Mouse (Mus musculus): ENCODE measurements around the gene Cdc42se2. TPM values are rescaled to one million over a fixed set of nuclear protein-coding genes. Genes with fewer than 3 reads are reported as not detected.

Cdc42se2 gene
- total and polyA plus RNA-seq, 3 experiments = 97.4 to 227 (median 99.1) TPM

GRCm38 (mm10) chr11:54776735-54777333 is 10.6 kb downstream of the Cdc42se2 start:
- Histone ChIP-seq H3K27ac (ENCODE audit: insufficient read depth, low read depth) (peak overlapping the region; percentile 87), H3K4me2 (ENCODE audit: insufficient read depth, low read depth, poor library complexity, severe bottlenecking) (peak overlapping the region; percentile 91), H3K4me3 (replicated peaks in 1 of 3; ENCODE audit: low read depth in 2 of 3, low read length in 2 of 3, poor library complexity in 1 of 3) (peak overlapping the region in 1 of 3 experiments; percentile 17), H3K9ac (ENCODE audit: insufficient read depth, low read depth) (peak overlapping the region; percentile 77), H3K36me3 (replicated peaks in 1 of 2; ENCODE audit: control insufficient read depth in 1 of 2, insufficient read depth in 1 of 2, low read length in 1 of 2) (peaks cover 0 to 17% of the 10 kb centered on the region in 2 experiments), H3K9me3 (replicated peaks; ENCODE audit: low read length) (no peaks in the 10 kb centered on the region), H3K27me3 (replicated peaks) (no peaks in the 10 kb centered on the region), H3K4me1 (ENCODE audit: control insufficient read depth in 1 of 2, insufficient read depth in 2 of 2) (peaks cover 19 to 95% of the 10 kb centered on the region in 2 experiments), H3K79me2 (replicated peaks; ENCODE audit: control insufficient read depth, extremely low read depth, insufficient read depth, poor library complexity, severe bottlenecking) (peaks cover 86% of the 10 kb centered on the region)
- in situ Hi-C loops (cut with MboI; ENCODE audit: low pct_ligation_motif_present, low pct_unique_long_range_greater_than_20kb, low sequenced_read_pairs) (loop anchor here (5.0 to 10.0 kb wide), 2 partner anchors 35 to 78 kb away; no protein-coding TSS in a partner anchor), dilution Hi-C loops (cut with MboI; ENCODE audit: extremely low pct_ligation_motif_present, extremely low pct_unique_long_range_greater_than_20kb, low sequenced_read_pairs) (no loop called here)
- DNase-seq (ENCODE audit: extremely low read depth) = no peak
- TF ChIP-seq BHLHE40 (IDR thresholded peaks at IDR 0.05; ENCODE audit: low read depth, low read length) = peak; percentile 55
- no peak for TF ChIP-seq ZC3H11A (IDR thresholded peaks at IDR 0.05; ENCODE audit: low read depth, low read length)
- no peak for TF ChIP-seq POLR2AphosphoS2 (IDR thresholded peaks at IDR 0.05; ENCODE audit: low read depth, low read length)
- no peak for TF ChIP-seq RAD21 (IDR thresholded peaks at IDR 0.05; ENCODE audit: low read depth, low read length)
- no peak for TF ChIP-seq IRF4 (IDR thresholded peaks at IDR 0.05; ENCODE audit: low read depth, low read length)
- no peak for TF ChIP-seq ZKSCAN1 (IDR thresholded peaks at IDR 0.05; ENCODE audit: borderline replicate concordance, low read depth, low read length)
- peak; percentile 88 for TF ChIP-seq MEF2A (IDR thresholded peaks at IDR 0.05; ENCODE audit: borderline replicate concordance, low read depth, low read length)
- TF ChIP-seq ETS1 (conservative IDR thresholded peaks at IDR 0.05; ENCODE audit: low read depth, low read length) = peak; percentile 55; the same call in 1 of the 2 replicates
- TF ChIP-seq HCFC1 (IDR thresholded peaks at IDR 0.05; ENCODE audit: low read depth, low read length) = no peak
- TF ChIP-seq SMC3 (IDR thresholded peaks at IDR 0.05; ENCODE audit: low read depth, low read length) = no peak

GRCm38 (mm10) chr11:54776367-54776701 is 11.1 kb downstream of the Cdc42se2 start:
- Histone ChIP-seq H3K36me3 (replicated peaks in 1 of 2; ENCODE audit: control insufficient read depth in 1 of 2, insufficient read depth in 1 of 2, low read length in 1 of 2) (peaks cover 0 to 16% of the 10 kb centered on the region in 2 experiments), H3K79me2 (replicated peaks; ENCODE audit: control insufficient read depth, extremely low read depth, insufficient read depth, poor library complexity, severe bottlenecking) (peaks cover 86% of the 10 kb centered on the region), H3K4me3 (replicated peaks in 1 of 3; ENCODE audit: low read depth in 2 of 3, low read length in 2 of 3, poor library complexity in 1 of 3) (peak overlapping the region in 1 of 3 experiments; percentile 17), H3K27me3 (replicated peaks) (no peaks in the 10 kb centered on the region), H3K9me3 (replicated peaks; ENCODE audit: low read length) (no peaks in the 10 kb centered on the region), H3K27ac (ENCODE audit: insufficient read depth, low read depth) (peak overlapping the region; percentile 87; the same call in 1 of the 2 replicates), H3K4me1 (ENCODE audit: control insufficient read depth in 1 of 2, insufficient read depth in 2 of 2) (peaks cover 18 to 95% of the 10 kb centered on the region in 2 experiments), H3K4me2 (ENCODE audit: insufficient read depth, low read depth, poor library complexity, severe bottlenecking) (peak overlapping the region; percentile 91), H3K9ac (ENCODE audit: insufficient read depth, low read depth) (peak overlapping the region; percentile 77)
- dilution Hi-C loops (cut with MboI; ENCODE audit: extremely low pct_ligation_motif_present, extremely low pct_unique_long_range_greater_than_20kb, low sequenced_read_pairs) (no loop called here), in situ Hi-C loops (cut with MboI; ENCODE audit: low pct_ligation_motif_present, low pct_unique_long_range_greater_than_20kb, low sequenced_read_pairs) (loop anchor here (5.0 to 10.0 kb wide), 2 partner anchors 34 to 78 kb away; no protein-coding TSS in a partner anchor)
- no peak for DNase-seq (ENCODE audit: extremely low read depth)
- TF ChIP-seq ETS1 (conservative IDR thresholded peaks at IDR 0.05; ENCODE audit: low read depth, low read length) = no peak
- TF ChIP-seq CHD1 (IDR thresholded peaks at IDR 0.05; ENCODE audit: low read depth, low read length) = no peak
